Mouse (Mus musculus): Measurements from ENCODE around the gene Swsap1.

Swsap1 gene

GRCm38 (mm10) chr9:21955570-21956281 is at the start of gene Swsap1:
Gene Swsap1 (plus strand): TSS chr9:21955755.
- DNase-seq = peak; percentile 98

GRCm38 (mm10) chr9:21908216-21908615 is 47.3 kb upstream of the Swsap1 start:
- no peak for DNase-seq

- DNase-seq = no peak
Observed at GRCm38 (mm10) chr9:21909474-21910223, 45.9 kb upstream of the Swsap1 start.

- DNase-seq = no peak
Observed at GRCm38 (mm10) chr9:21916851-21917492, 38.6 kb upstream of the Swsap1 start.

- peak; percentile 29 for DNase-seq
Observed at GRCm38 (mm10) chr9:21917493-21918034, 38.0 kb upstream of the Swsap1 start.

- peak; percentile 97 for DNase-seq
Observed at GRCm38 (mm10) chr9:21918035-21918592, 37.4 kb upstream of the Swsap1 start, which contains the start of gene Rab3d. Gene Rab3d (minus strand): TSS chr9:21918192.

- DNase-seq = no peak
Observed at GRCm38 (mm10) chr9:21918692-21919384, 36.7 kb upstream of the Swsap1 start.

GRCm38 (mm10) chr9:21923036-21923435 is 32.5 kb upstream of the Swsap1 start:
- DNase-seq = no peak

GRCm38 (mm10) chr9:21923490-21924098 is 32.0 kb upstream of the Swsap1 start:
- no peak for DNase-seq

- peak; percentile 96 for DNase-seq
Observed at GRCm38 (mm10) chr9:21924099-21924493, 31.5 kb upstream of the Swsap1 start.

- DNase-seq = no peak
Observed at GRCm38 (mm10) chr9:21925034-21925433, 30.5 kb upstream of the Swsap1 start.

GRCm38 (mm10) chr9:21925506-21925905 is 30.0 kb upstream of the Swsap1 start:
- DNase-seq = no peak

- peak; percentile 32 for DNase-seq
Observed at GRCm38 (mm10) chr9:21926155-21926554, 29.4 kb upstream of the Swsap1 start.

- peak; percentile 24 for DNase-seq
Observed at GRCm38 (mm10) chr9:21926784-21927183, 28.8 kb upstream of the Swsap1 start.

- peak; percentile 90 for DNase-seq
Observed at GRCm38 (mm10) chr9:21927208-21927753, 28.3 kb upstream of the Swsap1 start, which contains the start of the genes Ccdc159 and Tmem205. Gene Ccdc159 (plus strand): TSS chr9:21927471. Gene Tmem205 (minus strand): TSS chr9:21927556.

- DNase-seq = no peak
Observed at GRCm38 (mm10) chr9:21929208-21929607, 26.3 kb upstream of the Swsap1 start.

GRCm38 (mm10) chr9:21932006-21932405 is 23.5 kb upstream of the Swsap1 start:
- DNase-seq = no peak

GRCm38 (mm10) chr9:21932445-21933137 is 23.0 kb upstream of the Swsap1 start:
- DNase-seq = no peak

- DNase-seq = no peak
Observed at GRCm38 (mm10) chr9:21934021-21934420, 21.5 kb upstream of the Swsap1 start.

GRCm38 (mm10) chr9:21935466-21936131 is 20.0 kb upstream of the Swsap1 start:
- no peak for DNase-seq
